Comparison of ENCODE assay signal across 17 mouse cellular contexts in genomic region chr16:71678075-71678701, GRCm38 (mm10).
DNase-seq lines count a peak whose midpoint lies in the region; ATAC-seq and TF ChIP-seq lines count a peak whose summit lies in the region.
"Had no signal": no experiment of that assay in that cellular context is flagged by ENCODE, and none has a peak within 500 bp of the region (broad histone marks: within the 10 kb centered on the region; RNA-seq: fewer than 3 reads in every experiment).

No protein-coding gene starts in this region.

- no peaks in the 10 kb centered on the region for H3K9me3 ChIP-seq in hindbrain, postnatal 0 days (ENCODE audit: low read length)
- H3K9me3 ChIP-seq in hindbrain, embryonic 12.5 days (replicated peaks): no peaks in the 10 kb centered on the region
- H3K9me3 ChIP-seq in limb, embryonic 10.5 days (replicated peaks): no peaks in the 10 kb centered on the region
- H3K9me3 ChIP-seq: embryonic facial prominence, embryonic 13.5 days; hindbrain, embryonic 13.5 days; kidney, embryonic 15.5 days; neural tube, embryonic 12.5 days had no signal

- no peak overlapping the region for H3K9ac ChIP-seq in hindbrain, postnatal 0 days (replicated peaks; ENCODE audit: low read length)
- no peak overlapping the region for H3K9ac ChIP-seq in hindbrain, embryonic 12.5 days
- H3K9ac ChIP-seq: embryonic facial prominence, embryonic 13.5 days; hindbrain, embryonic 13.5 days; kidney, embryonic 15.5 days; neural tube, embryonic 12.5 days had no signal

- DNase-seq in hindbrain, postnatal 0 days (ENCODE audit: low spot score): peak; percentile 27
- DNase-seq in brain, adult 2 months (ENCODE audit: low read depth, low spot score): peak; percentile 17
- peak; percentile 83 for DNase-seq in embryo, embryonic 11 days
- peak; percentile 59 for DNase-seq in limb, embryonic 10.5 days (ENCODE audit: low spot score)
- no peak for DNase-seq in thymus, postnatal 10 days (ENCODE audit: low spot score in 2 of 2)
- no peak for DNase-seq in frontal cortex, postnatal 25 days (ENCODE audit: low spot score in 2 of 2)
- DNase-seq: adrenal gland, postnatal 36 days; cerebellum, adult 11-12 months; lung, adult 2 months had no signal

- no peak overlapping the region for H3K4me3 ChIP-seq in hindbrain, postnatal 0 days (ENCODE audit: low read length)
- H3K4me3 ChIP-seq in hindbrain, embryonic 12.5 days: no peak overlapping the region
- H3K4me3 ChIP-seq in limb, embryonic 10.5 days: no peak overlapping the region
- H3K4me3 ChIP-seq: embryonic facial prominence, embryonic 13.5 days; hindbrain, embryonic 13.5 days; kidney, embryonic 15.5 days; layer of hippocampus, adult 2 months; left cerebral cortex, adult 2 months; megakaryocyte, embryonic 14.5 days; neural tube, embryonic 12.5 days had no signal

- H3K27ac ChIP-seq in hindbrain, postnatal 0 days: no peak overlapping the region
- H3K27ac ChIP-seq in hindbrain, embryonic 12.5 days: no peak overlapping the region
- H3K27ac ChIP-seq in limb, embryonic 10.5 days: no peak overlapping the region
- H3K27ac ChIP-seq: embryonic facial prominence, embryonic 13.5 days; hindbrain, embryonic 13.5 days; kidney, embryonic 15.5 days; layer of hippocampus, adult 2 months; left cerebral cortex, adult 2 months; neural tube, embryonic 12.5 days had no signal

- no peak for ATAC-seq in hindbrain, postnatal 0 days
- ATAC-seq in hindbrain, embryonic 12.5 days (ENCODE audit: low FRiP score): no peak

- H3K4me2 ChIP-seq in hindbrain, postnatal 0 days (ENCODE audit: low read depth, low read length): no peak overlapping the region
- H3K4me2 ChIP-seq in hindbrain, embryonic 12.5 days (replicated peaks): no peak overlapping the region
- H3K4me2 ChIP-seq: embryonic facial prominence, embryonic 13.5 days; hindbrain, embryonic 13.5 days; kidney, embryonic 15.5 days; neural tube, embryonic 12.5 days had no signal

- H3K27me3 ChIP-seq in hindbrain, postnatal 0 days (ENCODE audit: insufficient read depth, low read length): no peaks in the 10 kb centered on the region
- no peaks in the 10 kb centered on the region for H3K27me3 ChIP-seq in hindbrain, embryonic 12.5 days
- H3K27me3 ChIP-seq in limb, embryonic 10.5 days (ENCODE audit: low read depth, poor library complexity, severe bottlenecking): no peaks in the 10 kb centered on the region
- H3K27me3 ChIP-seq: embryonic facial prominence, embryonic 13.5 days; hindbrain, embryonic 13.5 days; kidney, embryonic 15.5 days; megakaryocyte, embryonic 14.5 days; neural tube, embryonic 12.5 days had no signal

- no peaks in the 10 kb centered on the region for H3K36me3 ChIP-seq in hindbrain, postnatal 0 days (ENCODE audit: insufficient read depth, low read length)
- no peaks in the 10 kb centered on the region for H3K36me3 ChIP-seq in hindbrain, embryonic 12.5 days
- no peaks in the 10 kb centered on the region for H3K36me3 ChIP-seq in limb, embryonic 10.5 days
- H3K36me3 ChIP-seq: embryonic facial prominence, embryonic 13.5 days; hindbrain, embryonic 13.5 days; kidney, embryonic 15.5 days; neural tube, embryonic 12.5 days had no signal

- H3K4me1 ChIP-seq in hindbrain, postnatal 0 days (ENCODE audit: insufficient read depth, low read length): no peaks in the 10 kb centered on the region
- no peaks in the 10 kb centered on the region for H3K4me1 ChIP-seq in hindbrain, embryonic 12.5 days
- H3K4me1 ChIP-seq in limb, embryonic 10.5 days: peaks cover 9% of the 10 kb centered on the region
- H3K4me1 ChIP-seq: embryonic facial prominence, embryonic 13.5 days; hindbrain, embryonic 13.5 days; kidney, embryonic 15.5 days; megakaryocyte, embryonic 14.5 days; neural tube, embryonic 12.5 days had no signal

- TF ChIP-seq CTCF in hindbrain, postnatal 0 days (IDR thresholded peaks at IDR 0.05; ENCODE audit: low read depth): peak; percentile 18; the same call in 1 of the 2 replicates

- 5% methylated on average over 2 of the region's 2 CpGs for WGBS in hindbrain, postnatal 0 days
- 8% methylated on average over 2 of the region's 2 CpGs for WGBS in hindbrain, embryonic 12.5 days
- WGBS in limb, embryonic 10.5 days: 3% methylated on average over 2 of the region's 2 CpGs

Comparison
In these comparisons a context has a peak if more than half of its experiments do, and no peak if none do; other contexts are left out.
1. DNase-seq: peak in hindbrain, postnatal 0 days (single experiment), brain, adult 2 months (single experiment), embryo, embryonic 11 days (single experiment) and limb, embryonic 10.5 days (single experiment); none in thymus, postnatal 10 days (0 of 2) and frontal cortex, postnatal 25 days (0 of 2).